Mouse (Mus musculus) megakaryocyte, embryonic 14.5 days (primary cell): ENCODE measurements around the gene Mrpl47.

Experiments
- FLI1 ChIP-seq: IDR thresholded peaks from 2 replicates; pipeline ENCODE4 v1.6.1; 2012; ENCODE audit warnings: low read length, inconsistent platforms, mixed read lengths
- GATA1 ChIP-seq: IDR thresholded peaks from 3 replicates; pipeline ENCODE4 v1.6.1; 2012; ENCODE audit warnings: mixed read lengths, low read length, inconsistent platforms, borderline replicate concordance

GRCm38 (mm10) chr3:32724191-32724590, 13.2 kb downstream of the Mrpl47 start:
- TF ChIP-seq GATA1 (no peak), FLI1 (no peak)
